Mouse (Mus musculus) cerebellum, adult 9-11 months (tissue): ENCODE results near the gene Atad1.
"Not testable (repeated sequence)": the region's sequence is repeated elsewhere in the genome, so short reads cannot be mapped to it uniquely, and the experiment has no call there.

Experiments
- DNase-seq: peaks from one replicate; pipeline ENCODE4 v3.0.0; 2022

Gene Atad1

DNA sequence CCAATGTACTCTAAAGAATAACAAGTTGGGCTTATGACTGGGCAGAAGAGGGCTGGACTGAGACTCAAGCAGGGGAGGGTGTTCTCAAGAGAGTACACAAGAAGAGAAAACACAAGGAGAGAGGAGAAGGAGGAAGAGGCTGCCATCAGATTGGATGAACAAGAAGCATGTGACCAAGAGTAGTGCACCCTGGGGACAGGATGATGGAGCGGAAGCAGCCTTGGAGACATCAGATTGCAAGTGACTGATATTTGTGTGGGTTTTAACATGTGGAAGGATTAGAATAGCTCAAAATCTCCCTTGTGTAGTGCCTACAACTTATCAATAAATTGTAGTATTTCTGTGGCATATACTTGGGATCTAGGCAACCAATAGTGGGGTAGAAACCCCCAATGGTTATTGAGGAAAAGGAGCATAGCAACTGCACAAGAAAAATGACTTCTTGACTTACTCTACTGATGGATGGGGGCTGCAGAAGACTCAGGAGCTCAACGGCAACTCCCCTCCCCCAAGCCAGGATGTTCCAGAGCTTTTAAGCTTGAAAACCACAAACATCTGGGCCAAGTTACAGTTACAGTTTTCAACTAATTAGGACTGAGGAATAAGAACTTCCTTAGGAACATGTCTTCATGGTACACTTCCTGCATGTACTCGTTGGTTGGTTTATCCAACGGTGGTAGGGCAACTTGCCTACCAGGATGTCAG, 1.2 kb upstream of the Atad1 start:
- no peak for DNase-seq

DNA sequence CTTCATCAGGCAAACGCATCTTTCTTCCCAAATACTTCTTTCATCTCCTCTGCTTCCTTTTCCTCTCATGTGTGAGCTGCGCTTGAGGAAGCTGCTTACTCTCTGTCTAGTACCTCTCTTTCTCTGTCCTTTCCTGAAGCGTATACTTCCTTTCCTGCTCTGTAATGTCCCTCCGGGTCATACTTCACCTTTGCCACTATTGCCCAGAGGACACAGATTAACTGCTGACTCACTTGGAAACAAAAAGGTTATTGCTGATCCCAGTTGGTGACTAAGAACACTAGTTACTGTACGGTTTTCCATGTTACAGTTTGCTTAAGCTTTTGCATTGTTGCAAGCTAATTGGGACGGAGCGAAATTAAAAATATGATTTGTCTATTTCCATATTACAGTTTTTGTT, 1.7 kb downstream of the Atad1 start:
- no peak for DNase-seq

DNA sequence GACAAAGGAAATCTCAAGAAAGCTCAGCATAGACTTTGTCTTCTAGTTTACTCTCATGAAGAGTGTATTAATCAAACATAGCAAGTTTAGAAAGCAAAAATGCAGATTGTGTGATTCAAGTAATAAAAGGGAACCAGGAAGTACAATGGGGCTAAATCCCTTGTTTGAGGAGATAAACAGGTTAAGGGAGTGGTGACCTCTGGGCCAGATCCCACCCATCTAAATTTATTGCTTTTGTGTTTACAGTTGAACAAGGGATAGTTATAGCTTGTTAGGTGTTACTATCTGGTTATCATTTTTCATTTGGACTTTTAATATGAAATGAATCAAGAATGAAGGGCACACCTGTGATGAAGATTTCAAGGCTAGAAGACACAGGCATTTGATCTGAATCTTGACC, 6.7 kb downstream of the Atad1 start:
- no peak for DNase-seq

DNA sequence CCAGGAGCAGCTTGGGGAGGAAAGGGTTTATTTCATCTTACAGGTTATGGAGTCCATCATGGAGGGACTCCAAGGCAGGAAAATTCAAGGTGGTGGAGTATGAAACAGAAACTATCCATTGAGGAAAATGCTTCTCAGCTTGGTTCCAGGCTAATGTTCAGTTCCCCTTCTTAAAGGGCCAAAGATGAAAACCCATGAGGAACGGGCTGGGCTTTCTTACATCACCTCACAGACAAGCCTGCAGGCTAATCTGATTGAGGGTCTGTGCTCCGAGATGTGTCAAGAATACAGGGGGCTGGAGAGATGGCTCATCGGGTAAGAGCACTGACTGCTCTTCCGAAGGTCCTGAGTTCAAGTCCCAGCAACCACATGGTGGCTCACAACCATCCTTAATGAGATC, 9.8 kb downstream of the Atad1 start:
- DNase-seq: no peak

DNA sequence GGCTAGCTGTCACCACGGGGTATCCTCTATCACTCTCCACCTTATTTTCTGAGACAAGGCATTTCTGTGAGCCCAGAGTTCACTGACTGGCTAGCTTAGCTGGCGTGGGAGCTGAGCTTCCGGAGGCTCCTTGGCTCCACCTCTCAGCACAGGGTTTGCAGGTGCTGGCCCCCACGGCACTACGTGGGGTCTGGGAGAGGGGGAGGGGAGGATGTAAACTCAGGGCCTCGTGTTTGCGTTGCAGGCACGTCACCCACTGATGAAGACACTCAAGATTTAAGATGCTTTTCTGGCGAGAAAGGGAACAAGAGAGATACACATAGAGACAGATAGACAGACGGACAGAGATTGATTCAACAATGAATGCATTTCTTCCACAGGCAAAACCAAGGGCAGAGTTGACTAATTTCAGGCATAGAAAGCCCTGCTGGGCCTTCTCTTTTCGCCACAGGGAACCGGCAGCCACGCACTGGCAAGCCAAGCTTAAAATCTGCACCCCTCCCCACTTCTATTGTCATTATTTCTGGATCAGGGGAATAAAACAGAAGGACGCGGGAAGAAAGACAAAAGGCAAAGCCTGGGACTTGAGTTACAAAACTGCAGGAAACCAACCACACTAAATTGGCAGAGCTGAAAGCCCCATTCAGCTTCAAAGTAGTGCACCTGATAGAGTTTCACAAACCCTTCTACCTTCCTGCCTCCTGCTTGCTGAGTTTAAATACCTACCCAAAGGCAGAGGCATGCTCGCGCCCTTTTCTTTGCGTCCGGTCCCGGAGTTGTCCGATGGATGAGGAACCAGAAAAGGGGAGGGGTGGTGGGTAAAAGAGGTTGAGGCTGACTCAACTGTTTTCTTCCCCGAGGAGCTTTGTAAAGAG, 12.9 kb downstream of the Atad1 start:
- DNase-seq: no peak

DNA sequence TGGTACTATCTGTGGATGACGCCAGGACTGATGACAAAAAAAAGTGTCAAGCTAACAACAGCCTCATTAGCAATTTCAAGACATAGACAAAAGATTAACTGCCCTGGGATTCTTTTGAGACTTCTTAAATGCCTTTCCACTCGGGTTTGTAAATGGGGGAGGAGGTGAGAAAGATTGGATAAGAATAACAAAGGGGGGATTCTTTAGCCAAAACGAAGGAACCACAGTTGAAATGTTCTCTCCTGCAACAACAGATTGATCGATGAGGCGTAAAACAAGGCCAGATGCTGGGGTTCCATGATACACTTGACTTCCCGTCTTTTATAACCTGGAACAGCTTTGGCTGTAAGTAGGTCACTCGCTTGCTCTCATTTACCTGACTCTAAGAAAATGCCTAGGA, 15.8 kb downstream of the Atad1 start:
- no peak for DNase-seq

DNA sequence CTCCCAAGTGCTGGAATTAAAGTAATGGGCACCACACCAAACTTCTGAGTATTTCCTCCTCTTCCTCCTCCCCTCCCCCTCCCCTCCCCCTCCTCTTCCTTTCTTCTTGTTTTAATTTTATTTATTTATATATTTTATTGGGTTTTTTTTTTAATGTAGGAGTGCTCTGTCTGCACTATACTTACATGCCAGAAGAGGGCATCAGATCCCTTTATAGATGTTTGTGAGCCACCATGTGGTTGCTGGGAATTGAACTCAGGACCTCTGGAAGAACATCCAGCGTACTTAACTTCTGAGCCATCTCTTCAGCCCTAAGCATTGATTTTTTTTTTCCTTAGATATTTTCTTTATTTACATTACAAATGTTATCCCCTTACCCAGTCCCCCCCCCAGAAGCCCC, 19.3 kb downstream of the Atad1 start:
- no peak for DNase-seq

DNA sequence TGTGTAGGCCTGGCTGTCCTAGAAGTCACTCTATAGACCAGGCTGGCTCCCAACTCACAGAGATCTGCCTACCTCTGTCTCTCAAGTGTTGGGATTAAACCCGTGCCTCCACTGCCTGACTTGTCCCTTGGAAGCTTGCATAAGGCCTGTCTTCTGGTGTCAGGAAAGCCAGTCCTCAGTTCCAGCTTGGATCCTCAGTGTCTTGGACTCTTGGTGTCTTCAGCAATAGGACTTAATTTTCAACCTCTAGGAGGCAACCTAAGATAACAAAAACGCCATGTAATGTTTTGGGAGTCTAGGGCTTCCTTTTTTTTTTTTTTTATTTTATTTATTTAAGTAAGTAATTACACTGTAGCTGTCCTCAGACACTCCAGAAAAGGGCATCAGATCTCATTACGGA, 22.0 kb downstream of the Atad1 start:
- no peak for DNase-seq

DNA sequence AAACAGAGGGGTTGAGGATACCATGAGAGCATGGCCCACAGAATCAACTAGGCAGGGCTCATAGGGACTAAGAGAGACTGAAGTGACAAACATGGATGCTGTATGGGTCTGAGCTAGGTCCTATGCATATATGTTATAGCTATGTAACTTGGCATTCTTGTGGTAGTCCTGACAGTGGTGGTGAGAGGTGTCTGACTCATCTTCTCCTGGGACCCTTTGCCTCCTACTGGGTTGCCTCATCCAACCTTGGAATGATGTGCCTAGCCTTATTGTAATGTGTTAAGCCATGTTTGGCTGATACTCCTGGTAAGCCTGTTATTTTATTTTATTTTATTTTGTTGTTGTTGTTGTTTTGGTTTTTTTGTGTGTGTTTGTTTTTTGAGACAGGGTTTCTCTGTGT, 23.9 kb downstream of the Atad1 start:
- peak; percentile 13 for DNase-seq

DNA sequence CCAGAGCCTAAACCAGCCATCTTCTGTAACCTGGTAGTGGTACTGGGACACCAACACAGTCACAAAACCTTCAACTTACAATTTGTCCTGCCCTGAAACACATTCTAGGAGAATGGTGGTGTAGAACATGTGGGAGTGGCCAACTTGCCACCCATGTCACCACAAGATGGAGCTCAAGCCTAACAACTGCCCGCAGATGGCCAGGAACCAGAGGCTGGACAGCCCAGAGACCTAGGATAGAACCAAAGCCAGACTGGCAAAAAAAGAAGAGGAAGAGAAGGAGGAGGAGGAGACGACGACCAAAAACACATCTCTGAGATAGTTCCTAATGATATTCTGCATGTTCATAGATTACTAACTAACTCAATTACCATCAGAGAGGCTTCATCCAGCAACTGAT, 24.4 kb downstream of the Atad1 start:
- DNase-seq: peak; percentile 86

DNA sequence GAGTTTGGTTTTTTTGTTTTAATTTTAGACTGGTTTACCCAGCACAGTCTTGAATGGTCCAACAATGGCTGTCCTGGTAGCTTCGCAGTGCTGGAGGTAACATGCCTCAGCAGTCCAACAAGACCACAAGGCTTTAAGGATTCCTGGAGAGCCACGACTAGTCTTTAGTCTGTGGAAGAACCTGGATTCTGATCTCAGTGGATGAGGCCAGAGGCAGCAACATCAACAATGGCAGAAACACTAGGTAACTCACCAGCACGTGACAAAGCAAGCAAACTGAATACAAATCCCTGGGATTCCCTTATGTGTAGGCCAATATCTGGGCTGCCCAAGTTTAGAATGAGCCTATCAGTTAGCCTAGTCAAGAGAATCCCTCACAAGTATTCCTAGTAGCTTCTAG, 26.1 kb downstream of the Atad1 start:
- DNase-seq: peak; percentile 21

DNA sequence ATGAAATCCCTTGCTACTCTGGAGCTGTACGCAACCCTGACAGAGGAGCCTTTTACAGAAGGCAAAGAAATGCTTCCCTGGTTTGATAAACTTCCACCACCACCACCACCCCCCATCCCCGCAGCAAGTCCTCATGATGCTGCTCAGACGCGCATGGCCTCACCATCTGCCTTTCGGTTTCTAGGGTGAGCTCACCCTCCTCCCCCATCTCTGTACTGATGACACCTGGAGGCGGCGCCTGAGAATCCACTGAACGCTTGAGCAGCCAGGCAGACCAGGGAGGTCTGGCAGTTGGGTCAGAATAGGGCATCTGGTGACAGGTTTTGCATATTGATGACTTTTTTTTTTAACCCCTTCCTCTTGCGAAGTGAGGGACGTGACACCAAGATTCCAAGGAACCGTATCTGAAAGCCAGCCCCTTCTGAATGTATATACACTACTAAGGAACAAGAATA, 27.0 kb downstream of the Atad1 start:
- peak; percentile 94 for DNase-seq

DNA sequence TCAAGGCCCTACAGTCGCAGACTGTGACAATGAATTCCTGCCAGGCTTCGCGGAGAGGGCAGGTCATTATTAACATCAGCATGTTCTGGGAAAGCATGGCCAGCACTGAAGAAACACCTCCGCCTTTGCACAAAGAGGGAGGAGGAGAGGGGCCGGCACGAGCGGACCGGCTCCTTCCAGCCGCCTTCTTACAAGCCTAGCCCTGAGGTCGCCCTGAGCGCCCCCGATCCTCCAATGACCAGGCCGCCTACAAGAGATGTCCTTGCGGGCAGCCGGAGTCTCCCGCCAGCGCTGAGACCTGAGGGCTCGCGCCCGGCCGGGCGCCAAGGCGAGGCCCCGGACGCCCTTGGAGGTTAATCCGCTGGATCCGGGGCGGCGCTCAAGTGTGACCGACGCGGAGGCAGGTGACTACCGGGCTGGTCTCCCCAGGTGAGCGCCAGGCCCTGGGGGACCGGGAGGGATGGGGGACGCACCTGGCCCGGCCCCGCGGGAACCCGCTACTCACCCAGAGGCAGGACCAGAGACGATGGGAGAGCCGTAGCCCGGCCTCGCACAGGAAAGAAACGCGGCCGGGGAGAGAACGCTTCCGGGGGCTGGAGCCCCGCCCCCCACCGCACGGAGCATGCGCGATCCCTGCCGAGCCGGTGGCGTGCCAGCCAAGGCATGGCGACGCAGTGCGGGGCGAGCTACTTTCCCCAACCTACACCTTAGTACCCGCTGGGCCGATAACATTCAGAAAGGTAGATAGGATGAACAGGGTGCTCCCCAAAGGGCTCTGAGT, 27.6 kb downstream of the Atad1 start:
- DNase-seq: peak; percentile 94

DNA sequence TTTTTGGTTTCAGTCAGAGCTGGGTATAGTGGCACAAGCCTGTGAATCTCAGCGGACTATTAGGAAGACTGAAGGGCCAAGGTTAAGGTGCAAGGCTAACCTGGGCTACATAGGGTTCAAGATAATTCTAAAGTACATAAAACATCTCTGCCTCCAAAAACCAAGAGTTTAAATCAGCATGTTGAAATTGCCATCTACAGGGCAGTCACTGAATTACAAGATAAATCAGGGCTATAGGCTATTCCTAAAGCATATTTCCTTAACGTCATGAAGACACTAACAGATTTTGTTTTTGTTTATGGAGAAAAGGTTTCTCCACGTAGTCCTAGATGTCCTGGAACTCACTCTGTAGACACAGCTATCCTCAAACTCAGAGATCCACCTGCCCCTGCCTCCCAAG, 29.3 kb downstream of the Atad1 start:
- no peak for DNase-seq

DNA sequence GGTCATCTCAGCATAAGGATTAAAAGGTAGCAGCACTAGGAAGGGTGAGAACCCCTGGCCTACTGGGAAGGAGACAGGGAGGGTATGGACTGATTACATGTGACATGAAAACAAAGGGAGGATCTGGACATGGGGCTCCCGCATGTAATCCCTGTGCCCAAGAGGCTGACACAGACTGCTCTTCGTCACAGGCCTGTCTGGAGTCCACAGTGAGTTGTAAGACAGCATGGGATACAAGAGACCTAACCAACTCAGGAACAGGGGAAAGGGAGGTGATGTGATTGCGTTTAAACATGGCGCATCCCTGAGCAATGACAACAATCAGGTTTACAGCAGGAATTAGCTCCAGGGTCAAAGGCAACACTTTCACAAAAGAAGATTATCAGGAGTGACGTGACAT, 30.6 kb downstream of the Atad1 start:
- DNase-seq: no peak

DNA sequence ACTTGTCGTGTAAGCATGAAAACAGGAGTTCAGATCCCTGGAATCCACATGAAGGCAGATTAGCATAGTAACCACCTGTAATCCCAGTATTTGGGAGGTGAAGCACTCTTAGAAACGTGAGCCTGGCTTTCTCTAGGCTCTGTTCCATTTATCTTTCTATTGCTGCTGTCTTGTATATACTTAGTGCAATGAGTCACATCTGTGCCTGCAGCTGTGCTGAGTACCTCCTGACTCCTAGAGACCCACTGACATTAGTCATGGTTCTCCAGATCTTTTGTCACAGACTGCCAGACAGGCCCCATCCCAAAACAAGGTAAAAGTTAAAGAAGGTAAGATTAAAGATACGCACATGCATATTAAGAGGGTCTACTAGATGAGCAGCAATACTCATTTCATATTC, 37.4 kb downstream of the Atad1 start:
- DNase-seq: no peak

DNA sequence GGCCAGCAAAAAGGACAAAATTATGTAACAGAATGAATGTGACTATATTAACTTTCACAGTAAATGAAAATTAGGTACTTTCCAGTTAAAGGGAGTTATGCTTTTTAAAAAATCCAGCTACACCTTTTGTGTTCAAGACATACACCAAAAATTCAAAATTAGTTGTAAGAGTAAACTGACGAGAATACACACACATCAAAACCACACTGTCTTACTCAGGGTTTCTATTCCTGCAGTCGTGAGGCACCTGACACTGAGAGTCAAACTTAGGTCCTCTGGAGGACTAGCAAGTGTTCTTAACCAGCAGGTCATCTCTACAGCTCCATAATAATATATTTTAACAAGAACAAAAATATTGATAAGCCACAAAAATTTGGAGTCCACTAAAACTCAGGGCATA, 42.9 kb downstream of the Atad1 start:
- DNase-seq: no peak

DNA sequence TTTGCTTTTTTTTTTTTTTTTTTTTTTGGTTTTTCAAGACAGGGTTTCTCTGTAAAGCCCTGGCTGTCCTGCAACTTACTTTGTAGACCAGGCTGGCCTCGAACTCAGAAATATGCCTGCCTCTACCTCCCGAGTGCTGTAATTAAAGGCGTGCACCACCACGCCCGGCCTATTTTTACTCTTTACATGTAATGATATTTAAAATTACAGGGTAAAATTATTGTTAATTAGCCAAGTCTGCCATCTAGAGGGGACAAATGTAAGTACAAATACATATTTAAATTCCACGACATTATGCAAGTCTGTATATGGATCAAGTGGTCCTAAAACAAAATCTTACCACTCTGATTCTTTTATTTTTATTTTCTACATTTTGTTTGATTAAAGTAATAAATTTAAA, 49.9 kb downstream of the Atad1 start:
- DNase-seq: no peak

DNA sequence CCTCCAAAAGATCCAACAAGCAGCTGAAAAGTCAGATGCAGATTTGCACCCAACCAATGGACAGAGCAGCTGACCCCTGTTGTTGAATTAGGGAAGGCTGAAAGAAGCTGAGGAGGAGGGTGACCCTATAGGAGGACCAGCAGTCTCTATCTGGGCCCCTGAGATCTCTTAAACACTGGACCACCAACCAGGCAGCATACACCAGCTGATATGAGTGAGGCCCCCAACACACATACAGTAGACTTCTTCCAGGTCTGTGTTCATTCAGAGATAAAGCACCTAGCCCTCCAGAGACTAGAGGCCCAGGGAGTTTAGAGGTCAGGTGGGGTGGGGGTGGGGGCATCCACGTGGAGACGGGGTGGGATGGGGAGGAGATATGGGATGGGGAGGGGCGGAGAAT, 51.4 kb downstream of the Atad1 start:
- not testable (repeated sequence) for DNase-seq

DNA sequence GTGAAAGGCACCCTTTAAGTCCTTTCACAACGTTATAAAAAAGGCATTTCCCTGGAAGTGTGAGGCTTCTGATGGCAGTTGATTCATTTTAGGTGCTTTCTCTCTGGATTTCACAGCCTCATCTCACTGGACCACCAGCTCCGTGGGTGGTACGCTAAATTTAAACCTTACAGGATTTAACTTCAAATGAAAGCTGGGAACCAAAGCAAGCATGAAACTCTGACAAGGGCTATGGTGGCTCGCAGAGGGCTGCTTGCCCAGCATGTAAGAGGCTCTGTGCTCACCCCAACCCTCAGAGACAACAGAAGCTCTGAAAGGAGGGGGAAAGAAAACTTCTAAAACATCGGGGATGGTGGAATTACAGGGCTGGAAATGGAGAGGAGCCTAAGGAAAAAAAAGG, 51.9 kb downstream of the Atad1 start:
- DNase-seq: no peak

DNA sequence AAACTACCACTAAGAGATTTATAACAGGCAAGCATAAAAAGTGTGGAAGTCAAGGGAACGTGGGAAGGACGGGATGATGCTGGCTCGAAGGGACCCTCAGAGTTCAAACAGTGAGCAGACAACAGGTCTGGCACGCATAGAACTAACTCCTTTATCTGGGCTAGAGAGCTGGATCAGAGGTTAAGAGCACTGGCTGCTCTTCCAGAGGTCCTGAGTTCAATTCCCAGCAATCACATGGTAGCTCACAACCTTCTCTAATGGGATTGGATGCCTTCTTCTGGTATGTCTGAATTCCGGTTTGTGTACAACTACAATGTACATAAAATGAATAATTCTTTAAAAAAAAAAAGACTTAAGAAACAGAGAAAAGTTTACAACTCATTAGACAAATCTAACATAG, 56.5 kb downstream of the Atad1 start:
- no peak for DNase-seq

DNA sequence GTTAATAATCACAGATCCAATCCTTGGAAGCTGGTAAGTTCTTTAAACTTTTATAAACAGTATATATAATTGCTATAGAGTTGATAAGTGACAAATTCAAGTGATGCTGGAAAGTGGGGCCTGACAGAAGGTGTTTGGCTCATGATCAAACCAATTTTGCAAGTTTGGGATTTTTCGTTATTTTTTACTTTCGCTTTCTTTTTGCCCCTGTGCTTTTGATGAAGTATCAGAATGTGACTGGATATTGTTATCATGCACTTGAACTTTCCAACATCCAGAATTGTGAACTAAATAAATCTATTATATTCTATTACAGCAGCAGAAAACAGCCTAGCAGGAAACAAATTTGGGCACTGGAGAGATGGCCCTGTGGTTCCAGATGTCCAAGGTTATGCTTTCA, 58.7 kb downstream of the Atad1 start:
- no peak for DNase-seq

DNA sequence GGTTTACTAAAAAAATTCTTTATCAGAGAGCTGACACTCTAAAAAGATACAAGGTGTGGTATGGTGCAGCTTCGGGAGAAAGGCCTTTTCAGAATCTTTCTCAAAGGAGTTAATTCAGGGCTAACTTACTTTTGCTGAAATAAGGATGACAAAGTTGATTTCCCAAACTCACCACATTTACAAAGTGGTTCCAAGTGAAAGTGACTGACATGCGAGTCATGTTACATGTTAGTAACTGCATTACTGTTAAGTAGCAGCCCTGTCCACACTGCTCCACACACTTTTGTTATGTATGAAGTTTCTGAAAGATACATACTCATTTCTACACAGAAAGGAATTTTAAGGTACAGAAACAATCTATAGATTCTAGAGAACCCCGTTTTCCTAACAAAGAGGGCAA, 63.8 kb downstream of the Atad1 start:
- no peak for DNase-seq

DNA sequence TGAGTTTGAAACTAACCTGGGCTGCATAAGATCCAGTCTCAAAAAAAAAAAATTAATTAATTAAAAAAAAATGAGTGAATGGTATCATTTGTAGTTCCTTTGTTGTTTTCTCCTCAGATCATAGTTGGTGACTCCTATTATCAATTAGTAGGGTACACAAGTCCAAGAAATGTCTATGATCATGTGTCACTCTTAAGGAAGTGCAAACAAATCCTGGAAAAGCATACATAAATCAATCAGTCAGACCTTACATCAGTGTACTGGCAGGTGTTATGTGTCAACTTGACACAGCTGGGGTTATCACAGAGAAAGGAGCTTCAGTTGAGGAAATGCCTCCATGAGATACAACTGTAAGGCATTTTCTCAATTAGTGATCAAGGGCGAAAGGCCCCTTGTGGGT, 71.8 kb downstream of the Atad1 start:
- not testable (repeated sequence) for DNase-seq
